Mouse (Mus musculus): ENCODE results near the gene Arg2.
"Not testable (repeated sequence)": the region's sequence is repeated elsewhere in the genome, so short reads cannot be mapped to it uniquely, and the experiment has no call there.

Arg2 gene

DNA sequence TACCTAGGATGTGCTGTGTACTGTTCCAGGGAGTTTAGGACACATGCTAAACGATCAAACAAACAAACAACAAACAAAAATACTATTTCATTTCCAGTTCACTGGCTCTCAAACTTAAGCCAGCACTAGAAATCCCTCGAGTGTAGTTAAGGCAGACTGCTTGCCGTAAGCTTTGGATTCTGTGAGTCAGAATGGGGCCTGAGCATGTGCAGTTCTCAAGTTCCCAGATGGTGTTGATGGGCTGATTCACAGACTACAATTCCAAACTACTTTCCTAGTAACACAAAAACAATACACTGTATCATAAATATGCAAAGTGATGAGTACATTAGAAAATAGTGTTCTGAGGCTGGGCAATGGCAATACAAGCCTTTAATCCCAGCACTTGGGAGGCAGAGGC is 39.8 kb downstream of the Arg2 start:
- no peak for DNase-seq (ENCODE audit: low read depth, low spot score)

DNA sequence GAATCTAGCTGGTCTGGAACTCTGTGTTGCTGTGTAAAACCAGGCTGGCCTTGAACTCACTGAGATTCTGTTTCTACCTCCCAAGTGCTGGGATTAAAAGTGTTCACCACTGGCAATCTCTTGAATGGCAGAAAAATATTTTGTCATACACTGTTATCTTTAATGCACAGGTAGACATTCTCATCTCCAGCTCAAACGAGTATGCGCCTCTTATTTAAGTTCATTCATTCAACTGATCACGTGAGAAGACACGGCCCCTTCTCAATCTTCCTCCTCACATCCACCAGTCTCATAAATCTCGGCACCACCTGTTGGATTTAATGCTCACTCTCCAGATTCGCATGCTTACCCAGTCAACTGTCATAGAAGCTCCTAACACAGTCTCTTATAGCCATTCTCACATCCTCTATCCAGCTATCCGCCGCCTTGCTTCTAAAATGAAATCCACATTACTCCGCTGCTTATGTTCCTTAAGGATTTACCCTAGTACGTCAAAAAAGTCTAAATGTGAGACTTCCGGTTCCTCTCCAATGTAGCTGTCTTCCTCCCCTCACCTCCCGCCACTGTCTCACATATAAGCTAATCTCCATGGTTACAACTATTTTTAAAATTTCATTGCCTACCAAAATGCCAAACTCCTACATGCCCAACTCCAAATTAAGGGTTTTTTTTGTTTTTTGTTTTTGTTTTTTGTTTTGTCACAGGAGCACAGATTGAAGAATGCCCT is 40.9 kb downstream of the Arg2 start:
- DNase-seq (ENCODE audit: low read depth, low spot score) = no peak

DNA sequence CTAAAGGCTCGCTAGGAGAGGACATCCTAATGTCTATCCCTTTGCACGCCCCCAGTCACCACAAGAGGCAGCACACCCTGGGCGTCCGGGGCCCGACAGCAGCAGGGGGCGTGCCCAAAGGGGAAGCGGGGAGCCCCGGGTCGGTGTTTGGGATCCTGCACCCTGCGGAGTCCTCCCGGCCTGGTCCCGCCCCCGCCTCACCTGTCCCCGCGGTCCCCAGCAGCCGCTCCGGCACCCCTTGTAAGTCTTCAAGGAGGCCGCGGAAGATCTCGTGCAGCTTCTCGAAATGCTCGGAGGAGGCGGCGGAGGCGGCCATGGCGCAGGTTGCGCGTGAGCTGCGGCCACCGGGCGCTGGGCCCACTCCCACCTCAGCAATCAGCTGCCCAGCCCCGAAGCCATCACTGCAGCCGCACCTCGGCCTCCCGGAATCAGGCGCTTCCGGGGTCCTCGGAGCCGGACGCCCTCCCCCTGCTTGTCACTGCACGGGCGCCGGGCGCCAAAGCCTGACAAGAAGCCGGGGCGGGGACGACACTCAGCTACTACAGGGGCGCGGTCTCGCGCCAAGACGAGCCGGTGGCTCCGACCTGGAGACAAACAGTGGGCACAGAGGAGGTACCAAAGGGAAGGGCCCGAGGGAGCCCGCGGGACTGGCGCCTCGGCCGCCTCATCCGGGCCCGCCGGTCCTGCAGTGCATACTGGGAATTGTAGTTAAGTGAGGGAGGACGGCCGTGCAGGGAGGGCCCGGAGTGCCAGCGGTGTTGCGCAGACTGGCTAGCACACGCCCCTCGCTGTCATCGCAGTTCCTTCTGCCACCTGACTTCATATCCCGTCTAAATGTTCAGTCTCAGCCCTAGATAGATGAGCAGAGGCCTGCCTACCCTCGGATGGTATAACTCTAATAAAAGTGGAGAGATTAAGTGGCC is 41.7 kb downstream of the Arg2 start, which contains the start of gene Vti1b:
TSS of gene Vti1b (minus strand) at position 649 of the 923 bp plus-strand sequence.
- peak; percentile 98 for DNase-seq (ENCODE audit: low read depth, low spot score)

DNA sequence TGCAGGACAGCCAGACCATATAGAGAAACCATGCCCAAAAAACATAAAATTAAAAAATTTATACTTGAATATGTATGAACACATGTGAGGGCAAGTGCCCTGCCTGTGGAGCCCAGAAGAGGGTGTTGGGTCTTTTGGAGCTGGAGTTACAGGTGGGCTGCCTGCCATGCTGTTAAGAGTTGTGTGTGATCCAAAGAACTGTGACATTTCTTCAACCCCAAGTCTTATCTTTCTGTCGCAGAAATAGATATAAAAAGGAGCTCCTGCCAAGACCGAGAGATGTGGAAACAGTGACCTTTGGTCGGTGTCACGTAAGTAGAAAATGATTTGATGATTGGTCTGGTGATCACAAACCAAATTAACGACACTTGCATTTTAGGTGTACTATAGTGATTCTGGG is 43.1 kb downstream of the Arg2 start:
- DNase-seq (ENCODE audit: low read depth, low spot score) = no peak

DNA sequence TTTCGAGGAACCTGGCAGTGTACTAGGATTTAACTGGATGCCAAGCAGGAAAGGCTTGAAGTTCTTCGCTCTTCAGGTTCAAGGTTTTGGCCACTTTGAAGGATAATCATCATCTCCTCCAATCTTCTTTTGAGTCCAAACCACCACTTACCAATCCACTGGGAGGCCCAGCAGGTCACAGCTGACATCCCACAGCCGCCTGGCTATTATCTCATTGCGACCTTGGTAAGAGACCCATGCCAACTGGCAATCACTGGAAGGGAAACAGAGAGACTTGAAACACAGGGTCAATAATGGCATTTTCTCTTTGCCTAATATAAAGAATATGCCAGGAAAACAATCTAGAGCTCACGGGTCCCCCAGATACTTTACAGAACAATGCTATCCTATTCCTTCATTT is 45.4 kb downstream of the Arg2 start:
- no peak for DNase-seq (ENCODE audit: low read depth, low spot score)

DNA sequence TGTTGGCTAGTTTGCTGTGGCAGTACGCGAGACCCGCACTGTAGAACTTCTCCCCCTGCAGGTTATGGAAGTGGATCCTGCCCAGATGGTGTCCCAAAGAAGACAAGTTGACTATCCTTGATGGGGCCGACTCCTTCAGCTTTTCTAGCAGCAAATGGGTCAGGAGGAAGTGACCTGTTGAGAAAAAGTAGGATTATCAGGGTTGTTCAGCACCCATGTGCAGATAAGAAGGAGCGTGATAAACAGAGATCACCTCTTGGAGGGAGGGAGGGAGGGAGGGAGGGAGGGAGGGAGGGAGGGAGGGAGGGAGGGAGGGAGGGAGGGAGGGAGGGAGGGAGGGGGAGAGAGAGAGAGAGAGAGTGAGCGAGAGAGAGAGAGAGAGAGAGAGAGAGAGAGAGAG is 54.6 kb downstream of the Arg2 start:
- not testable (repeated sequence) for DNase-seq (ENCODE audit: low read depth, low spot score)

DNA sequence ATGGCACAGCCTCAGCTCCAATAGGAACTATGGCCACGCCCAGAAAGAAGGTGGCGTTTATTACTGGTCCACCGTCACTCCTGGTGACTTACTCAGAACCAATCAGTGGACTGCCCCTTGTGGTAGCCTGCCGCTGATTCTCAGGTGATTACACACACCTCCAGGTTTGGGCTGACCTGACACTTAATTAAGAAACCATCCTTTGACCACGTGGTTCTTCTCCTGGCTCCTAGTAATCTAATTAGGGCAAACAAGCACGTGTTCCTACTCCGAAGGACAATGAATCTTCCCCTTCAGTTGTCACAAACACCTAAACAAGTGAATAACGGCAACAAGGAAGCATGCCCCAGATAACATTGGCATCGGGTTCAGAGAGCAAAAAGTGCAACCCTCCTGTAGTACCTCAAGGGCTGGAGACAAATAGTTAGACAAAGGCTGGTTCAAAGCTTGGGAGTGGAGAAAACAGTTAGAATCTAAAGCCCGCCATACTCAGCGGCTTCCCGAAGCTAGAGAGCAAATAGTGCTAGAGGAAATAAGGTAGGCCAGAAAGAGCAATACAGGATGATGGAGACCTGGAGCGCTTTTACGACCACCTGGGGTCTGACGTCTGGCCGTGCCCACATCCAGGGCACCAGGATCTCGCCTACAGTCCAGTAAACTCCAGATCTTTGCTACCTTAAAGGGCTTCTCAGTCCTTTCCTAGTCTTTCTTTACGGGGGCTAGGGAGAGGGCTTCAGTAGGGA is 60.5 kb downstream of the Arg2 start:
- peak; percentile 93 for DNase-seq (ENCODE audit: low read depth, low spot score)

DNA sequence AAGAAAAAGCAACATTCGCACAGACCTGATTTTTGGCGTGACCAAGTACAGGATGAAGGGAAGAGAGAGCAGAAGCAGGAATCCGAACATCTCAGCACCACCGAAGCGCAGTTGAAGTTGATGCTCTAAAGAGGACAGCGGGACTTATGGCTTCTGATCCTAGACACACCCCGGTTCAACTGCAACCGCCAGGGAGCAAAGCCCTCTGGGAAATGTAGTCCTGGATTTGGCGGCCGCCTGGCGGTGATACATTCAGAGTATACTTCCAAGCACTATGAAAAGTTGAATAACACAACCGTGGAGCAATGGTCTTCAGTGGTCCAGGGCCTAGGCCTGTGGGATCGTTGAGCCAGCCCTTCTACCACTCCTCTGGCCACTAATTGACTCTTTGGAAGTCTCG is 61.1 kb downstream of the Arg2 start:
- peak; percentile 88 for DNase-seq (ENCODE audit: low read depth, low spot score)

DNA sequence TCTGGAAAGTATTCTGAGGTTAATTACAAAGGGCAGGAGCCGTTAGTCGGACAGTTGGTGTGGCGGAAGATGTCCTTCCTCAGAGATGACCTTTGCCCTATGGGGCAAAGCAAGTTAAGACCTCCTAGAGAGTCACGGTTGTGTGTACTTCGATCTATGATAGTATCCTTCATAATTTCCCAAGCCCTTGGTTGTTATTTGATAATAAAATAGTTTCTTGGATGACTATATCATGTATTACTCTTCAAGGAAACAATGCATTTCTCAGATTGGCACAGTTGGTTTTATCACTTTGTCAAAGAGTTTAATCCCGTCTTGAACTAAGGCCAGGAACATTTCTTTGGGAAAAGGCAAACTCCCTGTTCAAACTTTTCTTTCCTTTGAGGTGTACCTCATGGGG is 61.6 kb downstream of the Arg2 start, which contains the start of gene Rdh11:
TSS of gene Rdh11 (minus strand) at position 101 of the 400 bp plus-strand sequence.
- DNase-seq (ENCODE audit: low read depth, low spot score) = no peak

DNA sequence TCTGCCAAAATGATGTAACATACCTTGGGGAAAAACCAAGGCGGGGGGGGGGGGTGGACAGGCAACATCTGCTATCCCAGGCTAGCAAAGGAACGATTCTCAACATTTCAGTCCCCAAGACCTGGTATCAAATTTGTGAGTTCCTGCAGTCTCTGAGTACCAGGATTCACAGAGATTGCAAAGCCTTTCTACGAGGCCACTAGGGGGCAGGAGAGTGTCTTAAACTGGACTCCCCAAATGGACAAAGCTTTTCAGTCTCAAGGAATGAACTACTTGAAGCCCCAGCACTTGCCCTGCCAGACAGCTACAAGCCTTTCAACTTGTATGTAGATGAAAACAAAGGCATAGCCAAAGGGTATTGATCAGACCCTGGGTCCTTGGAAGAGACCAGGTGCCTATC is 62.9 kb downstream of the Arg2 start:
- peak; percentile 85 for DNase-seq (ENCODE audit: low read depth, low spot score)

DNA sequence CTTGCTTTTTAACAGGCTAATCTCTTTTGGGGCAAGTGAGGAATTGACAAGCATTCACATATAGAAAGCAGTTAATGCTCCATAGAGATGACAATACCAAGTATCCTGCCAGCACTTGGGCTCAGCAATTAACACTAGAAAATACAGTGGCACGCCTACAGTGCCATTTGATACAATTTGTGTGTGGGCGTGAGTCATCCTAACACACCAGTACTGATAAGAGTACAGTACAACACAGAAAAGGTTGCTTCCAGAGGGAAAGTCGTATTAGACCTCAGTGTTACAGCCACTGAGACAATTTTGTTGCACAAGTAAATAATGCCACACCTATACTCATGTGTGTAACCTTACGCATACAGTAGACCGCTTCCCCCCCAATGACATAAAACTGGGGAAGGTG is 66.5 kb downstream of the Arg2 start:
- DNase-seq (ENCODE audit: low read depth, low spot score) = no peak

DNA sequence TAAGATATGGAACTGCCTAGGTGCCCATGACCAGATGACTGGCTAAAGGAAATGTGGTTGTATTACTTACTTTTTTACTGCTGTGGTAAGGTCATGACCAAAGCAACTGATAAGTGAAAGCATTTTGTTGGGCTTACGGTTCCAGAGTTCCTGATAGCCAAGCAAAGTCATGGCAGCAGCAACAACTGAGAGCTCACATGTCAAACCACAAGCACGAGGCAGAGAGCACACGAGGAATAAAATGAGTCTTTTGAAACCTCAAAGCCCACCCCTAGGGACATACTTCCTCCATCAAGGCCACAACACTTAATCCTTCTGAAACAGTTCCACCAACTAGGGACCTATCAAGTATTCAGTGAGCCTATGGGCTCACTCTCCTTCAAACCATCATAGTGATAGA is 71.3 kb downstream of the Arg2 start:
- DNase-seq (ENCODE audit: low read depth, low spot score) = no peak
